Mouse (Mus musculus) right cerebral cortex, postnatal 25 days (tissue): Measurements from ENCODE around the gene Repin1.
A peak's percentile ranks its signal among the peaks of the same experiment; 100 is the strongest.

Experiments
- DNase-seq: peaks from one replicate; pipeline ENCODE4 v3.0.0; 2022

The Repin1 gene

DNA sequence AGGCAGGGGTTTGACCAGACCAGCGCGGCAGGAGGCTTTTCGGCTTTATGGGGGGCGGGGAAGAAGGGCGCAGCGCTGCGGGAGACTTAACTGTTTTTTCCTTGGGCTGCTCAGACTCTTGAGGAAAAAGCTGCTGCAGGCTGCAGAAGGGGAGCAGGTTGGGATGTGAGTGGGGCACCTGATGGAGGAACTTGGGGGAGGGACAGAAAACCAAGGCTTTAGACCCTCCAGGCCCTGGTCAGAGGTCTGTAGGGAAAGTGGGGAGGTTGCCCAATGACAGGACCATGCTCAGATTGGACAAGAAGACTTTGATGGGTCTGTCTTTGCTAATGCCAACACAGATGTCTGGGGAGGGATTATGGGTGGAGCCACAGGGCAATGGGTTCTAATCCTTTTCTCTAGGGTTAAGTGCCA, 33.8 kb downstream of the Repin1 start:
- no peak for DNase-seq

DNA sequence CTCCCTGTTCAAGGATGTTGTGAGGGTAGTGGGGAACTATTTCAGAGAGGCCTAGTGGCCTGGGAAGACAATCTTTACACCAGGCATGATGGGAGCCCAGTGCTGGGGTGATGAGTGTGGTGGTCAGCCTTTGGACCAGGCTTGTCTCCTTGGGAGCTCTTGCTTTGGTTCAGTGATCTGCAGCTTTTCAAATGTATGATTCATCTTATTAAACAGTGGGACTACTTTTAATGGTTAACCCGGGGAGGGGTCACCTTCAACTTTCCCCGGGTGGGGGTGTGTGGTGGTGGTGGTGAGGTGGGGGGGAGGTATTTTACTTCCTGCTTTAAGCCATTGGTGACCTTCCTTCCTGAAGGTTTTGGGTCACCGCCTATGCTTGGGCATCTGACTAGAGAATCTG, 34.7 kb downstream of the Repin1 start:
- DNase-seq, result no peak

DNA sequence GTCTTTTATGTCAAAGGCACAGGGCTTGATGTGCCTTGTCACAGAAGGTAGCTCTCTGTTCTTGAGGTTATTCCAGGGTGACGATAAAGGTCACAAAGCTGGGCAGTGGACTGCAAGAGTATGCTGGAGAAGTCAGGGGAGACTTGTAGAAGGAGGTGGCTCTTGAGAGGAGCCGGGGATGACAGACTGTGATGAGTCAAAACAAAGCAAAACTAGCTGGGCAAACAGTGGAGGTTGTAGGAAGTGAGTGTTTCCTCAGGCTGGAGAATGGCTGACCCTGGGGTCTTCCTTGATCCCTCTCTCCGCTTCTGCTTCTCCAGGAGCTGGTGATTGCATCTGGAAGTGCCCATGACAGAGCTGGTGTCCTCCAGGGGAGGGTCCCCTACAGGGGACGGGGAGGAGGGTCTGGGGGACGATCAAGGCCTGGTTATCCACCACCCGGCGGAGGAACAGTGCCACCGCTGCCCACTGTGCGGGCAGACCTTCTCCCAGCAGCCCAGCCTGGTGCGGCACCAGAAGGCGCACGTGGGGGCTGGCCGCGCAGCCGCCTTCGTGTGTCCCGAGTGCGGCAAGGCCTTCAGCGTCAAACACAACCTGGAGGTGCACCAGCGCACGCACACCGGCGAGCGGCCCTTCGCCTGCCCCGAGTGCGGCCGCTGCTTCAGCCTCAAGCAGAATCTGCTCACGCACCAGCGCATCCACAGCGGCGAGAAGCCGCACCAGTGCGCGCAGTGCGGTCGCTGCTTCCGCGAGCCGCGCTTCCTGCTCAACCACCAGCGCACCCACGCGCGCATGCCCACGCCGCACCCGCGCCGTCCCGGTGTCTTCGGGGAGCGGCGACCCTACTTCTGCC, 35.4 kb downstream of the Repin1 start:
- peak; percentile 76 for DNase-seq

DNA sequence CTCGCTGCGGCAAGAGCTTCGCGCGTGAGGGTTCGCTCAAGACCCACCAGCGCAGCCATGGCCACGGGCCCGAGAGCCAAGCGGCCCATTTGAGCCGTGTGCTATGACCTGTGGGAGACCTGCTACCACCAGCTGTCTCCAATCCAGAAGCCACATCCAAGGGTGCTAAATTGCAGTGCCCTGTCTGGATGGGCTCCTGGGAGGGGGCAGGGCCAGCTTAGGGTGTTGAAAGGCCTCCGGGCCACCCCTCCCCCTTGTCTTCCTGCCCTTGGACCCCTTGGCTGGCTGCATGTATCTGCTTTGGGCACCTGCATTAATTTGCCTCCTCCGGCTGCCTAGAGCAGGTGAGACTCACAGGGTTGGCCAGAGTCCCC, 36.0 kb downstream of the Repin1 start:
- no peak for DNase-seq

DNA sequence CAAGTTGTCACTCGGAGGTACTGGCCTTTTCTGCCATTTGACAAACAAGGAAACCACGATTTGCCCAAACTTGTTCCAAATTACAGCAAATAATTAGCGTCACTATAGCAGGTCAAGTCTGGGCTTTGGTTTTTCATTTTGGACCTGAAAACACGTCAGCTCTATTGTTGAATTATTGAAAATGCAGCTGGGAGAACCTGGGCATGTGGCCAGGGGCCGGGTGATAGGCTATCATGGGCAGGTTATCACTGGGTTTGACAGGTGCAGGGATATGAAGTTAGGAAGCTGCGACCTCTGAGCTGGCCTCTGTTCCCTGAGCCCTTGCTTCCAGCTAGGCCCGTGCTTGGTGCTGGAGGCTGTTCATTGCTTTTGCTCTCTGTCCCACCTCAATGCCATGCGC, 37.1 kb downstream of the Repin1 start:
- no peak for DNase-seq

DNA sequence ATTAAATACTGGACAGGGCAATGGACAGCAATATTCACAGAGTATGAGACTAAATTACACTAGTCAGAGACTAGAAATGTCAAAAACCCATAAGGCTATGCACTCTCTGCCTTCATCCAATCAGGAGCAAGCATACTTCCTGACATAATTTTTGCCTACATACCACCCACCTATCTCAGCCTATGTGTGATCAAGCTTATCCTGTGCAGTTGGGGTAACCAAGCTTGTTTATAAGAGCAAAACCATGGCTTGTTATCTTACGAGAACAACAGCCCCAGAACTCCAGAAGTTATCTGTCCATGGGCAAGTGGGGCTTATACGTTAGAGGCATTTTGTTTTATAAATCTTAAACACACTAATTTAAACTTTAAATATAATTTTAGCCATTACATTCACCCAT, 41.4 kb downstream of the Repin1 start:
- DNase-seq, result no peak

DNA sequence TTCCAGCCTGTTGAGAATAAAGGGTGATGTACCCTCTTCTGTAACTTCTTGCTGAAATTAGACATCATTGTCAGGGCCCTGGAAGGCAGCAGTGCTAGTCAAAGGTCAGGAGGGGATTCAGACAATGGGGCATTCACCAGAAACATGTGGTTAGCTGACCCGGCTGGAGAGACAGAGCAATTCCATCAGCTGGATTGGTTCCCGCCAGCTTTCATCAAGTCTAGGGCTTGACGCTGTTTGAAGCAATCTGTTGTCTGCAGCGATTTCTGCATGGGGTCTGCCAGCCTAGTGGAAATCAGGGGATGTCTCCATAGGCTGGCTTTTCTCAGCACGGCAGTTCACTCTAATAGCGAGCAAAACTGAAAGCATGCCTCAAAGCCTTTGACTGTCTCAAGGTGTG, 42.8 kb downstream of the Repin1 start:
- DNase-seq, result no peak

DNA sequence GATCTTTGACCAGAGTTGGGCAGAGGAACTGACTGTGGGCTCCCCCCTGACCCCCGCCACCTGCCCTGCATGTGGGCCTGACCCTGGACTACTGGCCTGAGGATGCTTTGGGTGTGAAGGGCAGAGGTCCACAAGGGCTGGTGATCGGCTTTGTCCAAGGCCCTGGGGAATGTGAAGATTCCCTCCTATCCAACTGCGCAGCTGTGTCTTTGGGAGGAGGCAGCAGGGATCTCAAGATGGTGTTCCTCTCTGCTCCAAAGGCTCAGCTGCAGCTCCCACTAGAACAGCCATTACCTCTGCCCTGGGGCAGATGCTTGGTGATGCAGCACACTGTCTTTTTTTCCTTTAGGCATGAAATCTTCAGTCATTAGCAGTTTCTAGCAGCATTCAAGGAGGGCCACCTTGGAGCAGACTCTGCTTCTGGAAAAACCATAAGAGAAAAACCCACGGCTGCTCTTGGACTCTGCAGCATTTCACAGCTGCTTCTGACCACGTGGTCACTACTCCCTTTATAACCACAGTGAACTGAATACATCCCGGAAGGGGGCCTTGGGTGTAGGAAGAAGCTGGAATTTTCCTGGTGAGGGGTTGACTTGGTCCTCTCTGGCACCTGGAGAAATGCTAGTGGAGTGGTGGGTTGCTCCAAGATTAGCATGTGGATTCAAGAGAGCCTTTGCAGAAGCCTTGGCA, 44.3 kb downstream of the Repin1 start:
- DNase-seq, result no peak

DNA sequence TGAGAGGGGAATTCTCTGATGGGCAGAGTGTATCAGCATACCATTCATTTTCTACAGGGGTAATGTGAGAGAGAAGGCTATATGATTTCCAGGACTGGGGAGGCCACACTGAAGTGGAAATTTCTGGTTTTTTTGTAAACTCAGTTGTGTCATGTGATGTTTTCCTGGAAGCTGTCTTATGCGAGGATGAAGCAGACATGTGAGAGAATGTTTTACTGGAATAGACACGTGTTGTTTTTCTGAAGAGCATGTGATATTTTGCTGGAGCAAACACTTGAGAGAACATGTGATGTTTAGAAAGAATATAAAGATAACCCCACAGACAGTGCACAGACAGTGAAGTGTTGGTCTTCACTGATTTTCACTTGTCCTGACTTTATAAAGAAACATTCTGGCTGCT, 44.9 kb downstream of the Repin1 start:
- DNase-seq, result no peak

DNA sequence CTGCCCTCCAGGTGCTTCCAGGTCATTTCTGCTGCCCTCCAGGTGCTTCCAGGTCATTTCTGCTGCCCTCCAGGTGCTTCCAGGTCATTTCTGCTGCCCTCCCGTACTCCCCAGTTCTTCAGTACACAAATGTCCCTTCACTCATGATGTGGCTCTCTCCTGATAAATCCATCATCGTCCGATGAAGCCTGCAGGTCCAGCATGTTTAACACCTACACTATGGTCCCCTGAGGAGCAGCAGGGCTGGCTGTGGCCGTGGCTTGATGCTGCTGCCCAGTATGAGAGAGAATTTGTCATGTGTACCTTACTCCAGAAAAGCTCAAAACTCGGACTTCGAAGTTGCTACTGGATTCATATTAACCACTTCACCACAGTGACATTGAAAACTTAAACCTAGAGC, 47.7 kb downstream of the Repin1 start:
- no peak for DNase-seq

DNA sequence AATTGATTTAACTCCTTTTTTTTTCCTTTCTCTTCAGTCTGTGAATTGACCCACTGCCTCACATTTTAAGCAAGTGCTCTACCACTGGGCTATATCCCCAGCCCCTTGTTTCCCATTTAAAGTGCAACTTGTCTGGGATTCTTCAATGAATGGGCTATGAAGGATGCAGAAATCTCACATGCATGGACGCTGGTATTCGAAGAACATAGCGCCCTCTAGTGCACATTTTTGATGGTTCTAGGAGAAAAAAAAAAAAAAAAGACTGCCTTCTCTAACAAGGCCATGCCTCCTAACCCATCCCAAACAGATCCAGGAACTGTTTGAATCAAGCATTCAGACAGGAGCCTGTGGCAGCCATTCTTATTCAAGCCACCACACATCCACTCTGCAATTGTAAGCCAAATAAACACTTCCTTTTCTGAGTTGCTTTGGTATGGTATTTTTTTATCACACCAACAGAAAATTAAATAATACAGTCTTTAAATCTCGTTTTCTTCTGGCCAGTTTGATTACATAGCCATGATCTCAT, 49.1 kb downstream of the Repin1 start:
- DNase-seq, result no peak

DNA sequence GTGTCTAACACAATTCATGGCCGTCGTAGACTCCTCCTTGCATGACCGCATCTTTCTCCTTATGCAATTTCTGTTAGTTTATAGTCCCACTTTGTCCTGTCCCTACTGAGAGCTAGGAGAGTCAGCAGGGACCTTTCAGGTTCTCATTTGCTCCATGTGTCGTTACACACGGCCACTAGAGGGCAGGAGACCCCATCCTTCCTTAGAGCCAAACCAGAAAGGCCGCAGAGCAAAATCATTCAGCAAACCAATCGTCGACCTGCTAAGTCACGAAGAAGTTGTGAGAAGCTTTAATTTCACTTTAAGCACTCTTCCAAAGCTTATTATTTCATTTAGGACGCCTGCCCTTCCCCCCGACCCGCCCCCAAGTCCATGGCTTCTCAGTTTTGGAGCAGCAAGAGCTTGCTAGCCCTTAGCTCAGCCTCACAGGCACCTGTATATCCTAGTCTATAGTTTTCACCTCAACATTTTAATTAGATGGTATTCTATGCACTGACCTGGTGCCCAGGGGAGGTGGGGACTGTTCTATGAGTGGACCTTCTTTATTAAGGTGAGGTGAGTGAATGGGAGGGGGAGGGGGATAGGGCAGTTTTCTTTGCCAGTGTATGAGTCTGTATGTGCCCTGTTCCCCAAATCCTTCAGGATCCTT, 52.1 kb downstream of the Repin1 start:
- peak; percentile 44 for DNase-seq

DNA sequence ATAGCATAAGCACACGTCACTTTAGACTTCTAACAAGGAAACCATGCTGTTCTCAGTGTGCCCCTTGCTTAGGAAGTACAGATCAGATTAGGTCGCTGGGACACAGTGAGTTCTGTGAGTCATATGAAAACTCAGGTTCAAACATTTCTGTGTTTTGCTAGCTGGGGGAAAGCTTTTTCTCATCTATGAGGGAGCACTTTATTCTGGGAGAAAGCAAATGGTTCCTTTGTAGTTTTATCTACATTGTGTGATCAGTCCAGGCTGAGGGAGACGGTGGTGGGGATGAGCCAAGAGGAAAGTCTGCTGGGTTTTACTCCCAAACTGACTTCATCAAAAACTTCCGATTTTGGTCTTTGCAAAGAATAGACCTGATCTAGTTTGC, 52.6 kb downstream of the Repin1 start:
- no peak for DNase-seq

DNA sequence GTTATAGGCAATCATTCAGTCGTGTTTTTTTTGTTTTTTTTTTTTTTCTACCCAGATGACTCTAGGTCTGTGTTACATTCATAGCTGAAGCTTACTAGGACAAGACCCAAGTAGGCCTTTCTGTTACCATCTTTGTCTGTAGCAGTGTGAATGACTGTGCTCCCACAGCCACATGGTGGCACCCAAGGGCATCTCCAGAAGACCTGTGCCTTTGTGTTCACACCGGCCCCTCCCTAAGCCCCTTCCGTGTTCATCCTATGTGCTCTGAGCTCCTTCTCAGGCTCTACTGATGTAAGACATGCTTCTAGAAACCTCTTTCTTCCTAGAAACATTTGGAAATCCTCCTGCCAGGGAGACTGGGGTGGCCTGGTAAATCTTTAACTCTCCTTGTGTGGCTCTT, 53.3 kb downstream of the Repin1 start, which contains the start of gene Gimap8:
Gene Gimap8 (plus strand): TSS at position 240 of the 400 bp plus-strand sequence.
- no peak for DNase-seq

DNA sequence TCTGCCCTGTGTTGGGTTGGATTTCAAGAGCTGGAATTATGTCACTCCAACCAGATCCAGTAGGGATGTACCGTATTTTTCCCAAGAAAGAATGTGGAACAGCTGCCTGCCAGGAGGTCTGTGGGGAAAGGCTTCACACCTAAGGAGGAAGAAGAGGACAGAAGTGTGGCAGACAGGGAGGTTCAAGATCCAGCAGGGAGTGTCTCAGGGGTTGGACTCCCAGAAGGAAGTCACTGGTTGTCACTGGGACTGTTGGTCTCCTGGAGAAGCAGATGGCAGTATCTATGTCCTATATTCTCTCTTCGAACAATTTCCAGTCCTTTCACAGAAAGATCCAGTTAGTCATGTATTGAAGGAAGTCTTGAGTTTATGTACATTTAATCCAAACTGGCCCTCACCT, 53.9 kb downstream of the Repin1 start:
- DNase-seq, result no peak
